Mouse (Mus musculus): Measurements from ENCODE around the gene 1700015F17Rik. TPM values are rescaled to one million over a fixed set of nuclear protein-coding genes. Genes with fewer than 3 reads are reported as not detected.

1700015F17Rik gene
- polyA plus RNA-seq, 1 experiment from 2014 or later: not detected

GRCm38 (mm10) chr5:5414835-5415234, 64.1 kb downstream of the 1700015F17Rik start:
- ATAC-seq (no peak), DNase-seq (ENCODE audit: low spot score) (no peak)
- no peaks in the 10 kb centered on the region for H3K27me3 ChIP-seq (replicated peaks; ENCODE audit: control insufficient read depth, insufficient read depth, low read length)
- H3K27ac ChIP-seq (ENCODE audit: low read depth, low read length): no peak overlapping the region
- 86% methylated on average over 3 of the region's 3 CpGs for WGBS
- H3K4me2 ChIP-seq (ENCODE audit: low read length): no peak overlapping the region
- H3K9me3 ChIP-seq (replicated peaks; ENCODE audit: control insufficient read depth, low read length): no peaks in the 10 kb centered on the region
- H3K4me1 ChIP-seq (ENCODE audit: control insufficient read depth, insufficient read depth, low read length): no peaks in the 10 kb centered on the region
- H3K36me3 ChIP-seq (ENCODE audit: control insufficient read depth, insufficient read depth, low read length): no peaks in the 10 kb centered on the region
- no peak overlapping the region for H3K9ac ChIP-seq (ENCODE audit: low read length)
- no peak overlapping the region for H3K4me3 ChIP-seq (ENCODE audit: low read depth, low read length)

- H3K9me3 ChIP-seq (replicated peaks; ENCODE audit: control insufficient read depth, low read length): no peaks in the 10 kb centered on the region
- no peaks in the 10 kb centered on the region for H3K4me1 ChIP-seq (ENCODE audit: control insufficient read depth, insufficient read depth, low read length)
- DNase-seq (ENCODE audit: low spot score) (no peak), ATAC-seq (no peak)
- H3K4me2 ChIP-seq (ENCODE audit: low read length): no peak overlapping the region
- no peaks in the 10 kb centered on the region for H3K27me3 ChIP-seq (replicated peaks; ENCODE audit: control insufficient read depth, insufficient read depth, low read length)
- H3K36me3 ChIP-seq (ENCODE audit: control insufficient read depth, insufficient read depth, low read length): no peaks in the 10 kb centered on the region
- no peak overlapping the region for H3K4me3 ChIP-seq (ENCODE audit: low read depth, low read length)
- 91% methylated on average over 2 of the region's 2 CpGs for WGBS
- no peak overlapping the region for H3K27ac ChIP-seq (ENCODE audit: low read depth, low read length)
- H3K9ac ChIP-seq (ENCODE audit: low read length): no peak overlapping the region
Measured at GRCm38 (mm10) chr5:5411886-5412285, 67.1 kb downstream of the 1700015F17Rik start.

- H3K9me3 ChIP-seq (replicated peaks; ENCODE audit: control insufficient read depth, low read length): no peaks in the 10 kb centered on the region
- no peak overlapping the region for H3K9ac ChIP-seq (ENCODE audit: low read length)
- H3K27ac ChIP-seq (ENCODE audit: low read depth, low read length): no peak overlapping the region
- H3K27me3 ChIP-seq (replicated peaks; ENCODE audit: control insufficient read depth, insufficient read depth, low read length): no peaks in the 10 kb centered on the region
- no peak for ATAC-seq
- H3K36me3 ChIP-seq (ENCODE audit: control insufficient read depth, insufficient read depth, low read length): no peaks in the 10 kb centered on the region
- no peak overlapping the region for H3K4me3 ChIP-seq (ENCODE audit: low read depth, low read length)
- no peak overlapping the region for H3K4me2 ChIP-seq (ENCODE audit: low read length)
- WGBS: 43% methylated on average over 4 of the region's 4 CpGs
- no peaks in the 10 kb centered on the region for H3K4me1 ChIP-seq (ENCODE audit: control insufficient read depth, insufficient read depth, low read length)
- no peak for DNase-seq (ENCODE audit: low spot score)
Measured at GRCm38 (mm10) chr5:5401986-5402385, 77.0 kb downstream of the 1700015F17Rik start.

GRCm38 (mm10) chr5:5392786-5393185, 86.2 kb downstream of the 1700015F17Rik start:
- WGBS: 56% methylated on average over 3 of the region's 3 CpGs
- Histone ChIP-seq H3K4me2 (ENCODE audit: low read length) (no peak overlapping the region), H3K27me3 (replicated peaks; ENCODE audit: control insufficient read depth, insufficient read depth, low read length) (no peaks in the 10 kb centered on the region), H3K36me3 (ENCODE audit: control insufficient read depth, insufficient read depth, low read length) (no peaks in the 10 kb centered on the region), H3K4me1 (ENCODE audit: control insufficient read depth, insufficient read depth, low read length) (no peaks in the 10 kb centered on the region), H3K4me3 (ENCODE audit: low read depth, low read length) (no peak overlapping the region), H3K9me3 (replicated peaks; ENCODE audit: control insufficient read depth, low read length) (no peaks in the 10 kb centered on the region), H3K27ac (ENCODE audit: low read depth, low read length) (no peak overlapping the region), H3K9ac (ENCODE audit: low read length) (no peak overlapping the region)
- ATAC-seq (no peak), DNase-seq (ENCODE audit: low spot score) (no peak)

Other genes starting within 250 kb of the 1700015F17Rik start
- gene Cdk14, start 58.8 kb downstream of the 1700015F17Rik start, polyA plus RNA-seq (2014; fragmentation: Nextera tagmentation; extraction: Ambion mirVana): 26.6 and 34.8 TPM in 2 replicates
- gene Cldn12, start 35.8 kb upstream of the 1700015F17Rik start, polyA plus RNA-seq (2014; fragmentation: Nextera tagmentation; extraction: Ambion mirVana): 16.4 and 17.6 TPM in 2 replicates
- 29.6 and 32.8 TPM in 2 replicates for gene Gtpbp10, start 80.4 kb upstream of the 1700015F17Rik start, polyA plus RNA-seq (2014; fragmentation: Nextera tagmentation; extraction: Ambion mirVana)
- 11.3 TPM in 2 replicates for gene Gm8773, start 94.7 kb upstream of the 1700015F17Rik start, polyA plus RNA-seq (2014; fragmentation: Nextera tagmentation; extraction: Ambion mirVana)
- gene Cfap69, start 185.1 kb upstream of the 1700015F17Rik start, polyA plus RNA-seq (2014; fragmentation: Nextera tagmentation; extraction: Ambion mirVana): 5.6 and 8.9 TPM in 2 replicates
- gene Steap2, start 215.4 kb upstream of the 1700015F17Rik start, polyA plus RNA-seq (2014; fragmentation: Nextera tagmentation; extraction: Ambion mirVana): 4.3 TPM in 2 replicates